Mouse (Mus musculus): ENCODE results near the gene Apoa2. TPM values are rescaled to one million over a fixed set of nuclear protein-coding genes. Genes with fewer than 3 reads are reported as not detected.
"Not testable (repeated sequence)": the region's sequence is repeated elsewhere in the genome, so short reads cannot be mapped to it uniquely, and the experiment has no call there.

Apoa2 gene
- polyA plus RNA-seq, 1 experiment from 2014 or later: 1.9 TPM

GRCm38 (mm10) chr1:171238463-171238862 lies 13.6 kb downstream of the Apoa2 start:
- Histone ChIP-seq H3K9me3 (ENCODE audit: control insufficient read depth, low read length) (no peaks in the 10 kb centered on the region), H3K4me1 (ENCODE audit: control insufficient read depth, insufficient read depth, low read length) (no peaks in the 10 kb centered on the region), H3K4me2 (ENCODE audit: low read depth, low read length) (no peak overlapping the region), H3K27ac (replicated peaks; ENCODE audit: low read depth, low read length) (no peak overlapping the region), H3K9ac (ENCODE audit: low read depth, low read length) (no peak overlapping the region), H3K4me3 (ENCODE audit: low read depth, low read length) (no peak overlapping the region), H3K27me3 (replicated peaks; ENCODE audit: control insufficient read depth, insufficient read depth, low read length) (no peaks in the 10 kb centered on the region), H3K36me3 (ENCODE audit: control insufficient read depth, insufficient read depth, low read length) (peaks cover 100% of the 10 kb centered on the region)
- 79% methylated on average over 14 of the region's 14 CpGs for WGBS
- DNase-seq (ENCODE audit: low spot score): no peak
- ATAC-seq (ENCODE audit: low read depth): peak; percentile 60

DNA sequence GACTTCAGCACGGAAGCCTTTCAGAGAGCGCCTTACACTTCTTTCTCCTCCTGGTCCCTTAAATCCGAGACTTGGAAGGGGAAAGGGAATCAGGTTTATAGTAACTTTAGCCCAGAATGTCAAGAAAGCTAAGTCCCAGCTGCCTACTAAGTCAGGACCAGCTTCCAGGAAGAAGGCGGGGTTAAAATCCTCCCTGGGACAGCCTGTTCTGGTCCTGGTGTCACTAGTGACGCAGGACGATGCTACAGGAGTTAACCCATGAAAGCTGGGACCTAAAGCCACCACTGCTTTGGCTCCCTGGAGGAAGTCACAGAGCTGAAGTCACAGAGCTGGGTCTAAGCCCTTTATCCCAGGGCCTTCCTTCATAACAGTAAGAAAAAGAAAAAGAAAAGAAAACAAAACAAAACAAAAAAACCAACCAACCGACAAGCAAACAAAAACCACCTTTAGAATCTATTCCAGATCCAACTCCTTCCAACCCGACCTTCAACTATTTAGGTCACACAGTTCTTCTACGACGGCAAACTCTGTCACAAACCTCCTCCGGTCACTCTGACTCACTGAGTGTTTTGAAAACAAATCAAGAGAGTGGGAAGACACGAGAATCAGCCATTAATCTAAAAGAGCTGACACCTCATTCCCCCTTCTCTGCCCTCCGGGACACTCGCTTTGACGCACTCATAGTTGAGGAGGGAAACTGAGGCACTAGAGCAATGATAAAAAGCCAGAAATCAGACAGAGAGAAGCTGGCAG lies 15.3 kb downstream of the Apoa2 start:
- Histone ChIP-seq H3K9ac (ENCODE audit: low read depth, low read length) (no peak overlapping the region), H3K9me3 (ENCODE audit: control insufficient read depth, low read length) (no peaks in the 10 kb centered on the region), H3K4me2 (ENCODE audit: low read depth, low read length) (no peak overlapping the region), H3K27ac (replicated peaks; ENCODE audit: low read depth, low read length) (no peak overlapping the region), H3K4me3 (ENCODE audit: low read depth, low read length) (no peak overlapping the region), H3K4me1 (ENCODE audit: control insufficient read depth, insufficient read depth, low read length) (no peaks in the 10 kb centered on the region), H3K36me3 (ENCODE audit: control insufficient read depth, insufficient read depth, low read length) (peaks cover 97% of the 10 kb centered on the region), H3K27me3 (replicated peaks; ENCODE audit: control insufficient read depth, insufficient read depth, low read length) (no peaks in the 10 kb centered on the region)
- ATAC-seq (ENCODE audit: low read depth): no peak
- no peak for DNase-seq (ENCODE audit: low spot score)
- WGBS: 72% methylated on average over 15 of the region's 15 CpGs

- no peaks in the 10 kb centered on the region for H3K27me3 ChIP-seq (replicated peaks; ENCODE audit: control insufficient read depth, insufficient read depth, low read length)
- DNase-seq (ENCODE audit: low spot score) (no peak), ATAC-seq (ENCODE audit: low read depth) (no peak)
- H3K9me3 ChIP-seq (ENCODE audit: control insufficient read depth, low read length): no peaks in the 10 kb centered on the region
- H3K4me1 ChIP-seq (ENCODE audit: control insufficient read depth, insufficient read depth, low read length): peaks cover 3% of the 10 kb centered on the region
- 89% methylated on average over 10 of the region's 10 CpGs for WGBS
- no peak overlapping the region for H3K4me2 ChIP-seq (ENCODE audit: low read depth, low read length)
- no peak overlapping the region for H3K4me3 ChIP-seq (ENCODE audit: low read depth, low read length)
- peaks cover 95% of the 10 kb centered on the region for H3K36me3 ChIP-seq (ENCODE audit: control insufficient read depth, insufficient read depth, low read length)
- H3K9ac ChIP-seq (ENCODE audit: low read depth, low read length): no peak overlapping the region
- no peak overlapping the region for H3K27ac ChIP-seq (replicated peaks; ENCODE audit: low read depth, low read length)
Observed at GRCm38 (mm10) chr1:171240911-171241310, 16.1 kb downstream of the Apoa2 start.

DNA sequence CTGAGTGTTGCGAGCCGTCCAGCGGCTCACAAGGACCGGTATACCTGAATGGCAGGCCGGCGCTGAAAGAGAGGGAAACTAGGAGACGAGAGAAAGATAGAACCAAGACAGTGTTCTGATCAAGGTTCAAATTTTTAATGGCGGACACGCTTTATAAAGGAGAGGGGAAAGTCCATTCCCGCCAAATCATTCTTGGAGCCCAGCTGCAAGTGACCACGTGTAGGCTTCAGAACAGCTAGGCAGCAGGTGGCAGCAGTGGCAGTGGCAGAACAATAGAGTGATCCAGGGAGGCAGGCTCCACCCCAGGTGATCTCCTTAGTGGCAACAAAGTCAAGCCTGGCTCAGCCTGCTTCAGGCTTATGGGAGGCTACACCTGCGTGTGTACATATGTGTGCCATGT lies 17.1 kb downstream of the Apoa2 start:
- WGBS: 88% methylated on average over 12 of the region's 12 CpGs
- H3K27ac ChIP-seq (replicated peaks; ENCODE audit: low read depth, low read length); ATAC-seq (ENCODE audit: low read depth): not testable (repeated sequence)

GRCm38 (mm10) chr1:171245353-171245752 lies 20.5 kb downstream of the Apoa2 start:
- WGBS: 60% methylated on average over 8 of the region's 8 CpGs
- Histone ChIP-seq H3K27me3 (replicated peaks; ENCODE audit: control insufficient read depth, insufficient read depth, low read length) (no peaks in the 10 kb centered on the region), H3K4me1 (ENCODE audit: control insufficient read depth, insufficient read depth, low read length) (peaks cover 27% of the 10 kb centered on the region), H3K4me2 (ENCODE audit: low read depth, low read length) (no peak overlapping the region), H3K4me3 (ENCODE audit: low read depth, low read length) (no peak overlapping the region; the same call in 1 of the 2 replicates), H3K27ac (replicated peaks; ENCODE audit: low read depth, low read length) (no peak overlapping the region; the same call in 1 of the 2 replicates), H3K9ac (ENCODE audit: low read depth, low read length) (no peak overlapping the region; the same call in 1 of the 2 replicates), H3K36me3 (ENCODE audit: control insufficient read depth, insufficient read depth, low read length) (peaks cover 51% of the 10 kb centered on the region), H3K9me3 (ENCODE audit: control insufficient read depth, low read length) (no peaks in the 10 kb centered on the region)
- ATAC-seq (ENCODE audit: low read depth): no peak
- no peak for DNase-seq (ENCODE audit: low spot score)

More for the DNA sequence above, 17.1 kb downstream of the Apoa2 start:
- not testable (repeated sequence) for H3K9ac ChIP-seq (ENCODE audit: low read depth, low read length); H3K4me2 ChIP-seq (ENCODE audit: low read depth, low read length); H3K4me1 ChIP-seq (ENCODE audit: control insufficient read depth, insufficient read depth, low read length); H3K4me3 ChIP-seq (ENCODE audit: low read depth, low read length); H3K9me3 ChIP-seq (ENCODE audit: control insufficient read depth, low read length); H3K27me3 ChIP-seq (replicated peaks; ENCODE audit: control insufficient read depth, insufficient read depth, low read length); DNase-seq (ENCODE audit: low spot score)
- peaks cover 85% of the 10 kb centered on the region for H3K36me3 ChIP-seq (ENCODE audit: control insufficient read depth, insufficient read depth, low read length)

- H3K9ac ChIP-seq (ENCODE audit: low read depth, low read length): peak overlapping the region; percentile 88
- no peaks in the 10 kb centered on the region for H3K9me3 ChIP-seq (ENCODE audit: control insufficient read depth, low read length)
- ATAC-seq (ENCODE audit: low read depth) (peak; percentile 93), DNase-seq (ENCODE audit: low spot score) (peak; percentile 100)
- H3K4me2 ChIP-seq (ENCODE audit: low read depth, low read length): peak overlapping the region; percentile 64
- H3K36me3 ChIP-seq (ENCODE audit: control insufficient read depth, insufficient read depth, low read length): peaks cover 36% of the 10 kb centered on the region
- H3K27me3 ChIP-seq (replicated peaks; ENCODE audit: control insufficient read depth, insufficient read depth, low read length): no peaks in the 10 kb centered on the region
- H3K27ac ChIP-seq (replicated peaks; ENCODE audit: low read depth, low read length): peak overlapping the region; percentile 93
- peak overlapping the region; percentile 77 for H3K4me3 ChIP-seq (ENCODE audit: low read depth, low read length)
- WGBS: under 1% methylated on average over 41 of the region's 41 CpGs
- peaks cover 42% of the 10 kb centered on the region for H3K4me1 ChIP-seq (ENCODE audit: control insufficient read depth, insufficient read depth, low read length)
Observed at GRCm38 (mm10) chr1:171246709-171247452, 22.0 kb downstream of the Apoa2 start.

GRCm38 (mm10) chr1:171247453-171247841 lies 22.6 kb downstream of the Apoa2 start:
- H3K4me3 ChIP-seq (ENCODE audit: low read depth, low read length): peak overlapping the region; percentile 77
- peaks cover 46% of the 10 kb centered on the region for H3K4me1 ChIP-seq (ENCODE audit: control insufficient read depth, insufficient read depth, low read length)
- H3K27ac ChIP-seq (replicated peaks; ENCODE audit: low read depth, low read length): peak overlapping the region; percentile 93
- ATAC-seq (ENCODE audit: low read depth): no peak
- H3K9me3 ChIP-seq (ENCODE audit: control insufficient read depth, low read length): no peaks in the 10 kb centered on the region
- H3K27me3 ChIP-seq (replicated peaks; ENCODE audit: control insufficient read depth, insufficient read depth, low read length): no peaks in the 10 kb centered on the region
- H3K36me3 ChIP-seq (ENCODE audit: control insufficient read depth, insufficient read depth, low read length): peaks cover 30% of the 10 kb centered on the region
- WGBS: 8% methylated on average over 13 of the region's 13 CpGs
- no peak for DNase-seq (ENCODE audit: low spot score)
- peak overlapping the region; percentile 63 for H3K4me2 ChIP-seq (ENCODE audit: low read depth, low read length)
- peak overlapping the region; percentile 62 for H3K9ac ChIP-seq (ENCODE audit: low read depth, low read length)

GRCm38 (mm10) chr1:171247916-171248315 lies 23.1 kb downstream of the Apoa2 start:
- Histone ChIP-seq H3K36me3 (ENCODE audit: control insufficient read depth, insufficient read depth, low read length) (peaks cover 28% of the 10 kb centered on the region), H3K4me1 (ENCODE audit: control insufficient read depth, insufficient read depth, low read length) (peaks cover 50% of the 10 kb centered on the region), H3K4me3 (ENCODE audit: low read depth, low read length) (peak overlapping the region; percentile 77; the same call in 1 of the 2 replicates), H3K4me2 (ENCODE audit: low read depth, low read length) (peak overlapping the region; percentile 63), H3K27me3 (replicated peaks; ENCODE audit: control insufficient read depth, insufficient read depth, low read length) (no peaks in the 10 kb centered on the region), H3K9ac (ENCODE audit: low read depth, low read length) (peak overlapping the region; percentile 62; the same call in 1 of the 2 replicates), H3K27ac (replicated peaks; ENCODE audit: low read depth, low read length) (peak overlapping the region; percentile 93), H3K9me3 (ENCODE audit: control insufficient read depth, low read length) (no peaks in the 10 kb centered on the region)
- 18% methylated on average over 4 of the region's 4 CpGs for WGBS
- DNase-seq (ENCODE audit: low spot score) (peak; percentile 35), ATAC-seq (ENCODE audit: low read depth) (no peak)

Data from embryonic facial prominence, embryonic 14.5 days (tissue).